Mouse (Mus musculus) heart, postnatal 10 days (tissue): Measurements from ENCODE around the gene Slc25a26. TPM values are rescaled to one million over a fixed set of nuclear protein-coding genes. Genes with fewer than 3 reads are reported as not detected.
A peak's percentile ranks its signal among the peaks of the same experiment; 100 is the strongest.

ENCODE experiments used
- DNase-seq, 2 experiments: peaks; one replicate each; pipeline ENCODE4 v3.0.0; 2021
- intact Hi-C: fragments of 180-260 bp; cut with DNase I; formaldehyde crosslinking; loops from one replicate; pipeline ENCODE4 v1.15.1; 2025
- total RNA-seq, 2 experiments: library from RNA; stranded (reverse); gene quantifications; 2 replicates each; pipeline ENCODE4 v1.2.3; 2021

Gene Slc25a26
- total RNA-seq, 2 experiments from 2014 or later = 10.6 to 13.9 TPM

DNA sequence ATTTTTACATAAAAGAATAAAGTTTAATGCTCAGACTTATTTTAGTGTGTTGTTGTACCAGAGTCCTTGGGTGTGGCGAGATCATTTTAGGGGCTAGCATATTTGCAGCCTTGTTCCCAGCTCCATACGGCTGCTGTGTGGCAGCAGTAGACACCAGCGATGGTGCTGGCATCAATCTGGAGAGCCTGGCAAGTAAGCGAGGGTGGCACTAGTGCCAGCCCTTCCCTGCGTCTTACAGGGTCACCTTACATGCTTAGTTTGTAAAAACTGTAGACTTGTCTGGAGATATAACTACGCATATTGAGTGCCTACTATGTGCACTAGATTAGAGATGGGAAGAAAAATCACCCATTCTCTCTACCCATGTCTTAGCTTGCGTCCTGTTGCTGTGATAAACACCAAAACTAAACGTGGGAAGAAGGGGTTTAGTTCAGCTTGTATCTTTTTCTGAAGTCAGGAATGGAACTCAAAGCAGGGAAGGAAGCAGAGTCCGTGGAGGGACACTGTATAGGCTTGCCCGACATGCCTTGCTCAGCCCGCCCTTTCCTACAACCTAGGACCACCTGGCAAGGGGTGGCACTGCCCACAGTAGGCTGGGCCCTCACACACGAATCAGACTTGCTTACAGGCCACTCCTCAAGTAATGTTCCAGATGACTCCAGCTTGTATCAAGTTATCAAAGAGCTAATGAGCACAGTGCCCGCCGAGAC lies 96.1 kb downstream of the Slc25a26 start:
- intact Hi-C loops = loop anchor here (5.0 kb wide), 1 partner anchor 54 kb away; no protein-coding TSS in a partner anchor

DNA sequence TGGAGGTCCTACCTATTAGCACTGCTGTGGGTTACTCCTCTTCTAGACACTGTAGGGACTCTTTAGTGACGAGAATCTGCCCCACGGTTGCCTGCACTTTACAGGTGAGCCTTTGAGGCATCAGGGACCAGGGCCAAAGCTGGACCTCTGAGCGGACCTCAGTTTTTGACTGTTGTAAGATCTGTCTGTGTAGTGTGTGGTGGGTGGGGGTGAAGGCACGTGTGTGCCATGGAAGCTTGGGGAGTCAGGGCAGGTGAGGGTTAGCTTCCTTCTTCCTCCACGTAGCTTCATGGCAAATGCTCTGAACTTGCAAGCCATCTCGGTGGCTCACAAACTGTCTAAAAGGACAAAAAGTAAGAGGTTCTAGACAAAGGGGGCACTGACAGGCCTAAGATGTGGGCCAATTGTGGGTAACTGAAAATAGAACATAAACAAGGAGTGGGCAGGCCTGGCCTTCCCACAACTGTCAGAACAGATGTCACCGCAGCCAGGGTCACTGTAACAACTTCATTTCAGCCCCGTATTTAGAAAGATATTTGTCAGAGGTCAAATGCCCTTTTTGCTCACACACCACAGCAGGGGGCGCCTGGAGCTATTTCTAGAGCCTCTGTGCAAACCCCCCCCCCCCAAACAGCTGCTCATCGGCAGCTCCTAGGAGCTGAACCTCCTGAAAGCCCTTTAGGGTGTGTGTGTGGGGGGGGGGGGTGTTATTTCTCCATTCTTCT lies 96.8 kb downstream of the Slc25a26 start:
- DNase-seq = peak; percentile 47 to 59
- intact Hi-C loops = loop anchor here (5.0 kb wide), 1 partner anchor 55 kb away; no protein-coding TSS in a partner anchor

More for the DNA sequence above, 96.1 kb downstream of the Slc25a26 start:
- peak; percentile 47 to 48 for DNase-seq

DNA sequence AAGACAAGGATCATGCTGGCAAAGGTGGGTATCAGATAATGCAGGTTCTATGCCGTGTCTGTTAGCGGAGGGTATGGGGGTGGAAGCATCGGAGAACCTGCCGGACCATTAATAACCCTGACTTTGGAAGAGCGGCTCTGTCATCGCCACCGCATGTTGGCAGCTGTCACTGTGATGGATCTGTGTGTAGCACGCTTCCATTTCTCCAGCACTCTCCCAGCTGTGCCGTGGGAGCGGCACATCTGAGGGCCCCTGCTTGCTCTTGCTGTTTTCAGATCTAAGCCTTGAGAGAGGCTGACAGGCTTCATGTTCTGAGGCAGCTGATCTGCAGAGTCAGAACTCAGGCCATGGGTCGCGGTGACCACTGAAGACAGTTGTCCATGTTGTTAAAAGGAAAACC lies 98.3 kb downstream of the Slc25a26 start:
- intact Hi-C loops = loop anchor here (5.0 kb wide), 1 partner anchor 56 kb away; no protein-coding TSS in a partner anchor
- DNase-seq = no peak

DNA sequence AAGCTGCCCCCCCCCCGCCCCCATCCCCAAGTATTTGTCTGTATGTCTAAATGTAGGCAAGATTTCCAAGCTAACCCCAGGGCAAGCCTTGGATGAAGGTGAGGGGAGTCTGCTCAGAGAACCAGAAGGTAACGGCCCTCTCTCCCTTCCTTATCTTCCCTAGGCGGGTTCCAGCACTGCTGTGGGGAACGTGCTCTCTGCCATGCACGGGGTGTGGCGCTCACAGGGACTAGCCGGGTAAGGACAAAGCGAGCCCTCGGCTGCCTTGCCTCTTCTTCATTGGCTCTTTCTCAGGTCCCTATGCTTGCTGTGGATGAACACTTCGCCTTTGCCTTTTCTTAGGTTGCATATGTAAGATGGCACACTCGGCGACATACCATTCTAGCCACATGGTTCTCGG lies 98.9 kb downstream of the Slc25a26 start:
- intact Hi-C loops = loop anchor here (5.0 kb wide), 1 partner anchor 57 kb away; no protein-coding TSS in a partner anchor
- no peak for DNase-seq

DNA sequence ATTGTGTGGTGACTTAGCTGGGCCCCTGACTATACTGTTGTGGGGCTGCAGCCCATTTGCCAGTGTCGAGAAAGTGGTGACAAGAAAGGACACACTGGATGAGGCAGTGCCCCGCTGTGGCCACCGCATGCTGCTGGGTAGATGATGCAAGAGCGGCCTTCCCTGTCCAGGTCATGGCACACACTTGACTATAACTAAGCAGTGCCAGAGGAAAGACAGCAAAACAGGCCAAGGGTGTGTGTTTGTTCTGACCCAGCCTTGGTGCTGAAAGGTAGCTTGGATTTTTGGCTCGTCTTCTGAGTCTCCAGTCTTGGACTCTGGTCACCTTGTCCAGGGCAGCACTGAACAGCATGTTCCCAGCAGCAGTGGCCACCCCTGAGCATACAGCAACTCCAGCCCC lies 101.0 kb downstream of the Slc25a26 start:
- DNase-seq = peak; percentile 57 to 63
- intact Hi-C loops = no loop called here

DNA sequence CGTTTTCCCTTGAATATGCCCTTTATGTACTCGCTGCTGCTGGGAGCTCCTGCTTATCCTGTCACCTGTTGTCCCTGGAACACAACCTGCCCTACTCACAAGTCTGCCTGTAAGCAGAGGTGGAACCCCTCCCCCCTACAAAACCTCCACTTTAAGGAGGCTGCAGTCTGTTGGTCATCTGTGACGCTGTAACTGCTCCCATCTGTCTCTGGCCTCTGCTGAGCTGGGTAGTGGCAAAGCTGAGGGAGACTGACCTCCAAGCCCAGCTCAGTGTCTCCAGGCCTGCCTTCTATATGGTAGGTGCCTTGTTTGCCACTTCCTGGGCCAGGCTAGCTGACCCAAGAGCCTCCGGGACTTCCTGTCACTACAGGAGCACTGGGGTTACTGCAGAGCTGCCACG lies 101.7 kb downstream of the Slc25a26 start:
- no peak for DNase-seq
- intact Hi-C loops = no loop called here

DNA sequence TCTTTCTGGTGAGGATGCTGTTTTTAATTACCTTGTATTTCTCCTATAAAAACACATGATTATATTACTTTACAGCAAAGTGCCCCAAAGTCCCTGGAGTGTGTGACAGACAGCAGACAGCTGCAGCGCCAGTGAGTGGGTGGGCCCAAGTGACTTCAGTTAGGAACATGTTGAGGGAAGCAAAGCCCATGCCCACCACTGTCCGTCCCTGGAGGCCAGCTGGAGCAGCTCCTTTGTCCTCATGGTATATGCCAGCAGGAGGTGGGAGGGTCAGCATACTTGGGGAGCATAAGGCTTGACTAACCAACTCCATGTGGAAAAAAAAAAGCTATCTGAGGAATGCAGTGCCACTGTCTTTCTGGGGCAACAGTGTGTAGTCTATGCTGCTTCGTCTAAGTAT lies 103.9 kb downstream of the Slc25a26 start:
- intact Hi-C loops = no loop called here
- no peak for DNase-seq

DNA sequence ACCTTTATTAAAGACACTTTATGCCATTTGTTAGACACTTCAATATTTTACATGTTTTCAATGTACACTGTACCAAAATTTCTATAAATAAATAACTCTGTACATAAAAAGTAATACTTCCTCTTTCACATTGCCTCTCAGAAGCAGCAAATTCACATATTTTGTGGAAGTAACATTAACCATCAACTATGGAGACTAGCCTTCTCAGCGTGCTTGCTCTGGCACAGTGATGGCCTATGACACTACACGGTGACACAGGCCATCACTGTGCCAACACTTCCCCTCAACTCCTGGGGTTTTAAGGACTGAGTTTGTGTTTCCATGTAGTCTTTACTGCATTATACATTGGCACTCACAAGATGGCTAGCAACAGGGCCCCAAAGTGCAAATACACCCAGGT lies 104.4 kb downstream of the Slc25a26 start:
- no peak for DNase-seq
- intact Hi-C loops = no loop called here

DNA sequence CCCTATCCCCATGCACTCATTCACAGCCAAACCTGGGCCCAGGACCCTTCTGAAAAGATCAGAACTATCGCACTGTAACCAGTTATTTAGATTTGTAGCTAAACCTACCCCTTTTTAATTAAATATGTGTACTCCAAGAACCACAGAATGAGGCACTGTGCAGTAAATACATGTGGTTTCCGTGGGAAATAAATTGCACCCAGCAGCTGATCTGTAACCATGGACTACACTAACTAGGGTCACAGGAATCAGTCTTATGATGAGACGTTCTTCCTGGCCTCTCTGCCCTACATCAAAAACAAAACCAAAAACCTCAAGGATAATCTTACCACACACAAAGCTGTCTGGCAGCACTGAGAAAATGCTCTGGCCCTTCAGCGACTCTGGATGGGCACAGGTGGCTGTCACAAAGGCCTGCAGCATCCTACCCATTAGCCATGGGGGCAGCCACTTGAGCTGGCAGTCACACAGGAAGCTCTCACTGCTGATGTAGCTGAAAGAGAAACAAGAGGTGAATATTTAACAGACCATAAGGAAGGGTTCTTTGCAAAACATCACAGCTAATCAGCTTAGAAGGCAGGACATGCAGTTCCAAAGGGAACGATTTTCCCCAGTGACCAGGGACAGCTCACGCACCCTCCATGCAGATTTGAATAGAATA lies 113.2 kb downstream of the Slc25a26 start:
- intact Hi-C loops = no loop called here
- DNase-seq = no peak

DNA sequence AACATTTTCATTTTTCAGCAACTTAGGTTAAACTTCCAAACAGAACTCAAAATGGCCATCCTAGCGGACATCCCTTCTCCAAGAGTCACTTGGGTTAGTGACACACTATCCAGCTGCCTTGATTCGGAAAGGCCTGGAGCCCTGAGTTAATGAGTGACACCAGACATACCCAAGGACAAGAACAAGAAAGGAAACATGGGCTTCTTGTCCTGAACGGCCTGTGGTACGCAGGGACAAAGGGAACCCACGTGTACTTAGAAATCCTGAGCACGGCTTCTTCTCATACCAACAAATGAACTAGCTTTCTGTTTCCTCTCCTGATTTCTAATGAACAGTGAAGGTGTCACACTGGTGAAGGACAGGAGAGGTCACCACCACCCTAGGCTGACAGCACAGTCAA lies 114.2 kb downstream of the Slc25a26 start:
- intact Hi-C loops = no loop called here
- no peak for DNase-seq

DNA sequence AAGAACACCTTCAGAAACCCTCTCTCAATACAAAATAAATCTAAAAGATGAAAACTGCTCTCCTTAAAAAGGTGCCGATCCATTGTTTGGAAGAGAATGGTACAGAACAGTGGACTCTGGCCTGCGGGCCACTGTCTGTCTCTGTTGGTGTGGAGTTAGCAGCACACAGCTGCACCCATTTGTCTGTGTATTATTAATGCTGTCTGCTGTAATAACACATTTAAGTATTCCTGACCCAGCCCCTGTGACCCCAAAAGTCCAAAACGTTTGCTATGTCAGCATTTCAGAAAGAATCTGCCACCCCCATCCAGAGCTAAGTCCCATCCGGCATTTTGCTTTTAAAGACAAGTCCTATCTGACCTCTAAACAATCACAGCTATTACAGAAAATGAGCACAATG lies 115.8 kb downstream of the Slc25a26 start:
- intact Hi-C loops = no loop called here
- DNase-seq = no peak

DNA sequence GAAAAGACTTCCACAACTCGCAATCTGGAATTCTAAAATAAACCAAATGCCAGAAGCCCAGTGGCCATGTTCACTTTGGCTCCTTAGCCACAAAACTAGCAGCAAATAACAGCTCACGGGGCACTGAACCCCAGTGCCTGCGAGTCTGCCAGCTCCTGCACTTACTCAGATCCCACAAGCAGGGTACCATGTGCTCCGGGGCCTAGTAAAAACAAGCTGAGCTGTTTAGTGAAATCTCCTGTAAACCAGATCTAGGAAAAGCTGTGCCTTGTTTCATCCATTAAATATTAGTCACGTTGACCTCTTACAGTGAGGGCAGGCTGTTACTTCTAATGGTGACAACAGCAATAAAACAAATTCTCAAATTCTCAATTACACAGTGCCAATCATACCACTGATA lies 118.5 kb downstream of the Slc25a26 start:
- intact Hi-C loops = no loop called here
- no peak for DNase-seq

DNA sequence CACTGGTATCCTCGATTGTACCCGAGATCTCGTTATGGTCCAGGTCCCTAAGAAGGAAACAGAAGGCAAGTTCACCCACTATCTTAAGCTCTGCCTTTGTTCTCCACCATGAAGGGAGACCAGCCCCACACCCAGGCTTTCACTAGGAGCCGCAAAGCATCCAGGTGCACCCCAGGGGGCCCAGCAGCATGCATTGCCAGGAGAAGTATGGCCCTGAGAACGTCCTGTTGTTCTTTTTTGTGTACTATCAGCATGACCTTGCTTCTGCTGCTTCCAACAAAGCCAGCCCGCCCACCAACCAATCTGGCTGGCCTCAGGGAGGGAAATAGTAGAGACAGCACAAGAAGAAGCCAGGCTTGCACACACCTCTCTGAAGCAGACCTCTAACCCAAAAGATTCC lies 120.2 kb downstream of the Slc25a26 start:
- no peak for DNase-seq
- intact Hi-C loops = loop anchor here (2.0 to 5.0 kb wide), 2 partner anchors 75 to 197 kb away; no protein-coding TSS in a partner anchor

DNA sequence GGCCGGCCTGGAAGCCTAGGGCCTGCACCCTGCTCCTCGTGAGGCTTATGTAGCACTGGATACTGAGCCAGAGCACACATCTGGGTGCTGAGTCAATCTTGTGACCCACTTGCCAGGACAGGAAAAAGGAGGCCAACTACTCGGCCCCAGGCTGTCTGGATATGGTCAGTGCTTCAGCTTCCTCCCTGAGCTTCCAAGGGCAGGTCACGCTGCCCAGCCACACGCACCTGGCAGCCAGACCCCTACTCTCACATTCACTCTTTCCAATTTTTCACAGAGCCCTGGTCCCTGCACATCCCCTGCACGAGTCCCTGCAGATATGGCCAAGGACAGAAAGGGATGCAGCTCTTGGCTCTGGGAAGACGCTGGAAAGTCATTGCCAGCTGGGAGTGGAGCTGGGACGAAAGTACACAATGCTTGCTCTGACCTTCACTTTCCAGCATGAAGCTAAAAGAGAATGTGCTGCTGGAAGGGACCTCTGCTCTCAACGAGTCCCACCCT lies 120.7 kb downstream of the Slc25a26 start:
- intact Hi-C loops = loop anchor here (2.0 to 5.0 kb wide), 2 partner anchors 76 to 196 kb away; no protein-coding TSS in a partner anchor
- DNase-seq = peak; percentile 69 to 74

DNA sequence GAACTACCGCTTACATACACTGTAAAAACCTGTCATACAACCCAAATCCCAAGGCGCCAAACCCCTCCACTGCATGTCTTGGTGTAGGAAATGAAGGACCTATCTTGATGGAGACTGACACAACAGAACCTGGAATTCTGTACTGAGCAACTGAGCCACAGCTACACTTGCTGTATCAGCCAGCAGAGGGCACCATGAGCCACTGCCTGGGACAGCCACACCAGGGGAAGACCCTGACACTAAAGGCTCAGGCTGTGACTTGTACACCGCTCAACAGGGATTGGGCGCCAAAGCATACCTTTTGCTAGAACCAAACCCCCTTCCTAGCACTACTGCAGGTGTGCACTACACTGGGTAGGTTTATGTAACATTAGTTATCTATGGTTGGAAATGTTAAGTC lies 122.9 kb downstream of the Slc25a26 start:
- intact Hi-C loops = loop anchor here (1.0 to 5.0 kb wide), 3 partner anchors 78 to 344 kb away; partner anchors contain the start of gene Lrig1
- peak; percentile 82 to 85 for DNase-seq

DNA sequence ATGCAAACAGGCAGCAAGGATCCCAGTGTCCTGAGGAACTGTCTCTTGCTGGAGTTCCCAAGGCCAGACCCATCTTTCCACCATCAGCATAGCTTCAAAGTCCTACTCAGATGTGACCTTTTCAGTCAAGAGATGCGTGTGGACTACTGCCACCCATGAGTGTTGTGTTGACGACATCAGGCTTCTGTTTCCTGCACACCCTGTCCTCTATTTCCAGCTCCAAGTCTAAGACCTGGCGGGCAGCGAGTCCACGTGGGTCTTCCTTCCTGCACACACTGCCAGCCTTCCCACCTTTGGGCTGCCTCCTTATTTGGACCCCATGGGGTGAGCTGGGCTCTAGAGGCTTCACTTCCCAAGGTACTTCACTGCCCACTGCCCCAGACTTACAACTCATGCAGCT lies 124.4 kb downstream of the Slc25a26 start:
- no peak for DNase-seq
- intact Hi-C loops = loop anchor here (5.0 kb wide), 1 partner anchor 193 kb away; no protein-coding TSS in a partner anchor

DNA sequence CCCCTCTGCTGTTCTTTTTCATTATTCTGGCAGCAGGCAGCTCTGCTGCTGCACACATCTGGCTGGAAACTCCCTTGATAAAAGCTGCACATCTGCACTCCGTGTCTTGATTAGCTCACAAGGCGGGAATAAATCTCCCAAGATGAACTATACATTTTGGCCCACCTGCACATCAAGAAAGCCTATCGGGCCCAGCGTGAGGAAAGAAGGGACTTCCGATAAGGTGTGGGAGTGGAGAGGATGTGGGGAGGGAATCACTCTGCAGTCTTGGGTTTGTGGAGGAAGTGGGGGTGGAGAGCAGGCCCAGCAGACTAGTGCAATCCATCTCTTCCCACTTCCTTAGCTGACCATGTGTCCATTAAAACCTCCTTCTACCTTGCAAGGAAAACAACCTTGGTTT lies 125.8 kb downstream of the Slc25a26 start:
- no peak for DNase-seq
- intact Hi-C loops = no loop called here

DNA sequence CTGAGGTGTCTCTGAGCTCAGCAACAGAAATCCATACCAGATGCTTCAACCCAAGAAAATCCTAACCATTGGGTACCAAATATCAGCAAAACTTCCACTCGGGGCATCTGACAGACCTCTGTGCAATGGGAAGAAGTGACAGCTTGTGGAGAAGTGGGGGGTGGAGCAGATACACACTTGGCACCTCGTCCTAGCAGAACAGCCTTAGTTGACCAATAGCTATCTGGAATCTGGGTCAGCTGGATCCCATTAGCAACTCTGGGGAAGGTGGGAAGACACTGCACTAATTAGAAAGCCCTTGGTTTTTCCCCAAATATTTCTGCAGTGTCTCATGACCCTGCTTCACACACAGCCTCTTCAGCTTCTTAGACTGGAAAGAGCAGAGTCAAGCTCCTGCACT lies 126.7 kb downstream of the Slc25a26 start:
- no peak for DNase-seq
- intact Hi-C loops = no loop called here

DNA sequence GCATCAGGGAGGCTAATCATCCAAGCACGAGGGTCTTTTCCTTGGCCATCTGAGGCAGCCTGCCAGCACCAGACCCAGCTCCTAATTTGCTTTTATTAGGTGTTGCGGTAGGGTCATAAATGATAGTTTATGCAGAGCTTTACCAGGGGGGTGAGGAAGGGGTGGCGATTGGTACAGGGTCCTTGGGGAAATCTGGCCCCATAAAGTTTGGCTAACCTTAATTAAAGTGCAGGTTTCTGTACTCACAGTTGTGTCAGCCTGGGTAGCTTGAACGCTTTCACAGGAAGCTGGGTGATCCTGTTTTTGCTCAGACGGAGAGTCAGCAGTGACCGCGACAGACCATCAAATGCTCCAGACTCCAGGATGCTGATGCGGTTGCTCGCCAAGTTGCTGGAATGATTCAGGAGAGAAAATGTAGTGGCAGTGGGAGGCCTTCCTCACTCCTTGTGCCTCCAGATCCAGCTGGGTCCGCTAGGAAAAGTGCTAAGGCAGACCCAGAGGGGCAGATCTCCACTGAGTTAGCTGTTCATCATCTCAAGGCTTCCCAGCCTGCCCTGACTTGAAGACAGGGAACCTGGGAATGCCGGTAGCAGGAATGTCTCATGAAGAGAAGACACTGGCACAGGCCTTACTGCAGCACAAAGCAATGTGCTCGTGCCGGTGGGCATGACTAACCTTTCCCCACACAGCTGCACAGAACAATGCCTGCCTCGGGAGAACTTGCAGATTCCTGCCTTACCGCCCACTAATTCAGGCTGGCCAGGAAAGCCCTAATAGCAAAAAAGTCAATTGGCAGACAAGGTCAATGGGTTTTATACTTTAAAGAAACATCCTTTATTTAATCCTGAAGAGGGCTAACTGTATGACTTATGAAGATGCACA lies 127.8 kb downstream of the Slc25a26 start:
- intact Hi-C loops = no loop called here
- DNase-seq = no peak

DNA sequence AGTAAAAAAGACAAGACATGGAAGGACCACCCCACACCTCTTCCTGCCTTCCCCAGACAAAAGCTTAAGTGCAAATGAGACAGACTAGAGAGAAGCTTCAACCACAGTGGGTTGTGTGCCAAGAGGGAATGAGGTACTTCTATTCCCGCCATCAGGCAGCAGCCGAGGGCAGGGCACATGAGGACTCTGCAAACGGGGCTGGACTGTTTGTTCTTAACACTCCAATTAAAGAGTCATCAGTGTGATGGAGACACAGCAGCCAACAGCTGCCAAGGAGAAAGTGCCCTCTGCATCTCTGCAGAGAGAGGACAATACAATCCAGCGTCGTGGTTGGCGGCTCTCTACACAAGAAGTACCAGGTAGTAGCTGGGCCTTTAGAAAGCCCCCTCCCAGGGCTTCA lies 128.7 kb downstream of the Slc25a26 start:
- intact Hi-C loops = no loop called here
- DNase-seq = no peak
